Mouse (Mus musculus) retina, adult 2 months (tissue): ENCODE results near the gene Gm13283.
"Not testable (repeated sequence)": the region's sequence is repeated elsewhere in the genome, so short reads cannot be mapped to it uniquely, and the experiment has no call there.

ENCODE experiments used
- DNase-seq: peaks from one replicate; pipeline ENCODE4 v3.0.0-alpha.2; 2012; ENCODE audit warnings: low read depth, low spot score

Gene Gm13283

DNA sequence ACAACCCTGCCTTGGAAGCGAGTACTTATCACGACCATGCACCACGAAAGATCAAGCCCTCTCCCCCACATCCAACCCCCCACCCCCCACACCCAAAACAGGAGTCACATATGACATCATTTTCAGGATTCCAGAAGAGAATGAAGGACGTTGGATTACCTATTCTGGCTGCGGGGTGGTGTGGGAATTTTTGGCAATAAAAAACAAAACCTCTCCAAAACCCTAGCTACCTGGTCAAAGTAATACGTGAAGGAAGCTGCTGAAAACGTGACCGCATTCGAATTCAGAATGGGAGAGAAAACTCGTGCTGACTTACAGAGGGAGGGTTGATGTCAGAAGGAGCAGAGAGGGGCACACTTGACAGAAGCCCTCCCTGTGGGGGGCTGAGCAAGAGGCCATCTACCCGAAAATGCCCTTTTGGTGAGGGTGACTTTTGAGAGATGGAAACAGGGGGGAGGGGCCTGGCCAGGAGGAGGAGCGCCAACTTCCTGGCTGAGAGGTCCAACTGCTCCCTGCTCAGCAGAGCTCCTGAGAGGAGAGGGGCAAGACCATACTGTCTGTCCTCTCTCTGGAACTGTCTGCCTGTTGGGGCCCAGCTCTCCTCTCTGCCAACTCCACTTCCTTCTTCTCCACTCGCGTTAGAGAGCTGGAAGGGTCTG is at the start of gene Gm13283:
Gene Gm13283 (plus strand): TSS at position 510 of the 659 bp plus-strand sequence.
- DNase-seq: not testable (repeated sequence)

DNA sequence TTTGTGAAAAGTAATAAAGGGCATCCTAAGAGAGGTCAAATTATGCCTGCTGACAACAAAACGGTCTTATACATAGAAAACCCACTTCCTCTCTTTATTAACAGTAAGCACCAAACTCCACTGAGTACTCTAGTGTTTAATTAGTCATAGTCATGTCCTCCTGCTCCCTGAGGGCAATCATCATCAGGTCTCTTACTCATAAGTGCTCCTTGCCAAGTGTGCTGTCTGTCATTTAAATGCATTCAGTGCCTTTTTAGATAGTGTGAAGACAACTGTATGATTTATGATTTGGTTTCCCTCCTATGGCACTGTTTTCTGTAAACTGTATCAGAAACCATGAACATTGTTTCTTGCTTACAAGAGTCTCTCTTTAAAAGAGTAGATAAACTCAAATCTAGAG is 45.6 kb upstream of the Gm13283 start:
- DNase-seq: no peak

DNA sequence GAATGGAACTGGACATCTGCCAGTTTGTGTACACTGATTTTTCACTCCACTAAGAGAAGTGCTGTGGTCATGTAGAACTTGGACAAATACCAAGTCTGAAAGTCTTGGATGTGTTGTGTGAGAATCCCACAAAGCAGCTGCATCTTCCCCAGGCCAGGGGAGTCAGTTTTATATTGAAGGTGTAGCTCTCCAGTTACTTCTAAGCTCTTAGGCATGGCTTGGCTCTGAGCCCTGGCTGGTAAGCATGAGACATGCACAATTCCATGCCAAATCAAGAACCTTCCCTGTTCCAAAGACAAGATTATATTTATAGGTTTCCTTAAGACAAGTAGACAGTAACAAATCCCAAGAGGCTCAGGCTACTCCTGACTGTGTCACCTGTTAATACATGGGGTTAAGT is 44.9 kb upstream of the Gm13283 start:
- DNase-seq: no peak

DNA sequence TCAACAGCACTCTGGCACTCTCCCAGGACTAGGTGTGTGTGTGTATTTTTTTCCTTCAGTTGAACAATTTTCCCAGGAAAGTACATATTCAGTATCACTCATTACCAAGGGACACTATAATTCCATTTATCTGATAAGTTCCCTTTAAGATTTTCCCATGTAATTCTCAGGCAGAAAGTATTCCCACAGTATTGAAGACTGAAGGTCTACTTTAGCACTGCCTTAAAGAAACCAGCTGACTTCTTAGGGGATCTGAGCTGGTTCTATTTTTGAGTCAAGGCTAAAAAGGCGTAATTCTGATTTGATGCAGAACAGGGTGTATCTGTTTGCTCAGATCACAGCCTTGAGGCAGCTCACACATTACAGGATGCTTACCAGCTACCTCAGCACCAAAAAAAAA is 41.2 kb upstream of the Gm13283 start:
- DNase-seq: no peak

DNA sequence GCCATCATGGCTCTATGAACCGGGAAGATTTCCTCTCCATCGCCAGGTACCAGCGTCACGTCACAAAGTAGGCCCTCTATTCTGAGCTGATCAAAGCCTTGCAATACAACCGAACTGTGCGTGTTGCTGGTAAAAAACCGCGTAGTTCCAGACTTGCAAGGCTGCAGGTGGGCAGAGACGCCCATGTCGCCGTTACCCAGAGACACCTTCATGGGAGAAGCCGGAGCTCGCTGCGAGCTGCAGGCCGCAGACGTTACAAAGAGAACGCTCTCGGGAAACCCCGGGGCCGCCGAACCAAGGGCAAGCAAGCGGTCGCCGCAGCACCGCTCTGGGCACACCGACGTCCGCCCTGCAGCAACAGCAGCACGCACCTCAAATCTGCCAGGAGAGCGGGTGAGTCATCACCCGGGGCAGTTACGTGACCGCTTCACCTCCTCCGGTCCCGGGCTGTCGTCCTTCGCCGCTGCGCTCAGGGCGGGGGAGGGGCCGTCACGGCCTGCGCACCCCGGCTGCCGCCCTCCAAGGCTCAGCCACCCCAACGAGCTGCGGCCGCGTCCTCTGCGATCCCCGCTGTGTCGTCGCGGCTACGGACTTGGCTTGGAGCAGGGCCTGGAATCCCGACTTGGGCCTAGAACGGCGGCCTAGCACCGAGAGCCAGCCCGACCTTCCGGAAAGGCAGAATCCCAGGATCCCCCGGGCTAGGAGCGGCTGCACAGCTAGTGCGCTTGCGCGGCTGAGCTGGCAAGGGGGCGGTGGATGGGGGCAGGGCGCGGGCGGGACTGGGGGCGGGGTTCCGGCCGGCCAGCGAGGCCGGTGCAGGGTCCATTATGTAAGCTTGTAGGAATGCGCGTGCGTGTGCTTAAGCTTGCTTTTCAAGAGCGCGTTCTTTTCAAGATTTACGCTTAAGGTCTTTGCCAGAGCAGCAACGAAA is 37.9 kb upstream of the Gm13283 start, which contains the start of the genes Gm26566 and Klhl9:
Gene Gm26566 (plus strand): TSS at position 15 of the 931 bp plus-strand sequence.
Gene Klhl9 (minus strand): TSS at position 675 of the 931 bp plus-strand sequence.
- DNase-seq: peak; percentile 87

DNA sequence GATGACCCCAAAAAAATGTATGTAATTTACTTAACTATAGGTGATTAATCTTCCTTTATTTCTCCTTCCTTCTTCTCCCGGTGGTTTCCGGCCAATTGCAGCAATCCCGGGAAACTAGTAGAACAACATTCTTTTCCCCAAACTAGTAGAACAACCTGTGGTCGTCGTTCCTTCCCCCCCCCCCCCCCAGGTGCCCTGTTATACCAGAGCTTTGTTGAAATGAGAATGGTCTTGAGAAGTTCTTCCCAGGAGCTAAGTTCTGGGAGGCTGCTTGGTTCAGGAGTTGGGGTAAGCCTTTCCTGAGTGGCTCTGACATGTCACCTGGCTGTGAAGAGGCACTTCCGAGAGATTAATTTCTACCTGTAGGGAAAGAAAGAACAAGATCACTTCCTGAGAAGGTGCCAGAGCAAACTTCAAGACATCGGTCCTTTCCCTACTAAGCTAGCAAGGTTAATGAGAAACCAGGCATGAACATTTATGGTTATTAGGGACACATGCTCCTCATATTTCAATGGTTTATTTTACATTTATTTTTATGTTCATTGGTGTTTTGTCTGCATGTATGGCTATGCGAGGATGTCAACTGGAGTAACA is 36.3 kb upstream of the Gm13283 start:
- DNase-seq: no peak

DNA sequence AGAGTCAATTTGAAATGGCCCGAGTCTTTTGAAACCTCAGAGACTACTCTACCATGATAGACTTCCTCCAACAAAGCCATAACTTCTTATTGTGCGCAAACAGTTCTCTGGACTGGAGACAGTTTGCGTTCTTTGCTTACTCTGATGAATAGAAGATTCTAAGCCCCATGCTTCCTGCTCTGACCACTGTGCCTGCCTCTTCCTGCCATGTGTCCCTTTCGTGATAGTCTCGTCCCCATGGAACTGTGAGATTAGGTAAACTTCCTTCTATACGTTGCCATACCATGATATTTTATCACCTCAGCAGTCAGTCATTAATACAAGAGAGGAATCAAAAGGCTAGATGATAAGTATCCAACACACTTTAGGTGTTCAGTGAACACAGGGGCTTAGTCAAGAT is 33.2 kb upstream of the Gm13283 start:
- no peak for DNase-seq

DNA sequence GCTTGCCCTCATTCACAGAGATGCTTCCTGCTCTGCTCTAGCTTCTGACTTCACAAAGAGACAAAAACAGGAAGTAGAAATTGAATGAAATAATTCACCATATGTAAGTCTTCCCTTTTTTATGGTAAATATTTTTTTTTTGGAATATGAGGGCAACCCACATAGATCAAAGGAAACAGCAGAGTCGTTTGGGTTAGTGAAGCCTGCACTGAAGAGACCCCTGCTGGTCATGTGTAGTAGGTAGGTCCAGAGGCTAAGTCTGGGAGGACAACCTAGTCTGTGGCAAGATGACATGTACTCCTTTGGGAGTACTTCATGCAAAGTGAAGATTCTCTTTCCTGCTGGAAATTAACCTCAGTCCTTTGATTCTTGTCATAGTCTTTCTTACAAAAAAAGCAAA is 32.6 kb upstream of the Gm13283 start:
- no peak for DNase-seq

DNA sequence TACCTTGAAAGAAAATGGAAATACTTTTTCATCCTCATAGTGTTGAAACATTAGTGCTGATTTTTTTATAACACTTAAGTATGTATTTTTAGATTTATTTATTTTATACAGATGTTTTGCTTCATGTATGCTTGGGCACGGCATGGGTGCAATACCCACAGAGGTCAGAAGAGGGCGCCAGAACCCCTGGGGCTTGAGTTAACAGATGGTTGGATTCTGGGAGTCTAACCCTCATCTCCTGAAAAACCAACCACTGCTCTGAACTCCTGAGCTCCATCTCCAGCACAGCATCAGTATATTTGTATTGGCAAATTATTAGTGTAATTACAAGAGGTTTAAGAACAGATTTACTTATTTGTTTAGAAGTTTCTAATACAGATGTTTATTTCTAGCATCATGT is 21.4 kb upstream of the Gm13283 start:
- DNase-seq: peak; percentile 36

DNA sequence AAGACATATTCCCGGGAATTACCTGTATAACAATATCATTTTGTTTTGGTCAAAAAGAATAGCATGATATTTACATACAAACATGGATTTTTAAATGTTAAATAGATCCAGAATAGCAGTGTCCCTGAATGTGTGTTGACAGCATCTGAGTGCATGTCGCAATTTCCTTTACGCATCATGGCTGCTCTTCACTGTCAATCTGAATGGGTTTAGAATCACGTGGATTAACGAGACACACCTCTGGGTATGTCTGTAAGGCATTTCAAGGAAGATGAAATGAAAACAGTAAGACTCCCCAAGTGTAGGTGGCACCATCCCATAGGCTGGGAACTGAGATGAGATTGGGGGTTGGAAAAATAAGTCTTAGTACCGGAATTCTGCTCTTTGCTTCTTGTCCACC is 20.9 kb upstream of the Gm13283 start:
- no peak for DNase-seq

DNA sequence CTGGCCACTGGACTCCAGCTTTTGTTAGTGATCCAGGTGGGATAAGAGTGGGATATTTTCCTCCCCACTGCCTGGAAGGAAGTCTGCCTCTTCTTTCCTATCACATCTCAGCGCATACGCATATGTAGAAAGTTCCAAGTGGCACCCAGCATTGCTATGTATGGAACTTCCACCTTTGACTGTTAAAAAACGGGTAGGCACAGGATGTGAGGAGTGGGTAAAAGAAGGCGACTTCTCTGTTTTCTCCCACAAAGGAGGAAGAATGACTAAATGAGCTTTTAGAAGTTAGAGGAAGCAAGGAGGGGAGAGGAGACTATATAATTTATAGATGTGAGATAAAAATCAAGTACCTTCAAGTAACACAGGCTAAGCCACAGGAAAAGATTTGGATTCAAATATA is 18.5 kb upstream of the Gm13283 start:
- DNase-seq: no peak

DNA sequence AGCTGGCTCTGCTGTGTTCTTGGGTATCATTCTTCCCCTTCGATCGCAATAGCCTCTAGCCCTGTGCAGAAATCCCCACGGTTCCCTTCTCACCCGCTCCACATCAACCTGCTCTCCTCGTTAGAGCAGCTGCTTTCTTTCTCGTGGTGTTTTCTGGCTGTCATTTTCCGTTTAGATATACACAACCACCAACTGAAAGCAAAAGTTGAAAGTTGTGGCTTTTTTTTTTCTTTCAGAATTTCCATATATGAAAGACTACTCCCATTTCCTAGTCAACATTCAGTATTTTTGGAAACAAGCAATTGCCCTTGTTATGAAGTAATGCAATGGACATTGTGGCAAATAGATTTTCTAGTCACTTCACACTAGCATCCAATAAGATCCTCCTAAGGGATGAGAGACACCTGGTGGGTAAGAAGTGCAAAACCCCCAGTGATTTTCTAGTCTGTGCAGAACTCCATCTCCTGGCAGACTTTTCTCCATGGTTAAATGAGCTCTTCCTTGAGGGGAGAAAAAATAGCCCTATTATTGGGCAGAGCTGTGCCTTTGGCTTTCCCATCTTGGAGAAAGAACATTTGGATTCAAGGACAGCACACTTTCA is 17.0 kb upstream of the Gm13283 start:
- DNase-seq: no peak

DNA sequence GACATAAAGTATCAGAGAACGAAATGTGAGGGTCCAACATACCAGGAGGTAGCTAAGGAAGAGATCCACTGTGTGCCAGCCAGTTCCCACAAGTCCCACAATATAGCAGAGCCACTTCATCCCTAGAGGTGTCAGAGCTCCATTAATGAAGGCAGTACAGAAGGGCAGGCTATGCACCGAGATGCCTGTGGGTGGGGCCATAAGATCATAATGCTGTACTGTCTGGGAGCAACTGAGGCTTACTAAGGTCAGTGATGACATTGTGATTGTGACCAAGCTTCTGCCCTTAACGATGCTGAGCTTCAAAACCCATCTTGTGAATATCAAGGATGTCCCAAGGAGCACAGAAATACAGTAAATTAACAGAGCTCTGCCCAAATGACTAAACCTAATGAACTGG is 15.7 kb upstream of the Gm13283 start:
- no peak for DNase-seq

DNA sequence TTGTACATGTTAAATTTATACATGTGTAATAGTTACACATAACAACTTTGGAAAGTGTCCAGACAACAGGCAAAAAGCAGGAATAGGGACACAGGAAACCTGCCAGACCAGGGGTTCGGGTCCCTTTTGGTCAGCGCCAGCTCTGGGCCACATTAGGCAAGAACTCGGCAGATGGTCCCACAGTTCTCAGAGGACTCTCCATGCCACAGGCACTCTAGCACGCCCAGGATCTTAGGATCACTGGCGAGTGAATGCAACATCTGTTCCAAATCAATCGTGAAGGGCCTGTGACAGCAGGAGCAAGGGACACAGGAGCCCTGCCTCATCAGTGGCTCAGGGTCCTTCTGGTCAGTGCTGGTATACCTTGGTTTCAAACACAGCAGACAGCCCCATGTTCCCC is 10.0 kb upstream of the Gm13283 start:
- DNase-seq: no peak

DNA sequence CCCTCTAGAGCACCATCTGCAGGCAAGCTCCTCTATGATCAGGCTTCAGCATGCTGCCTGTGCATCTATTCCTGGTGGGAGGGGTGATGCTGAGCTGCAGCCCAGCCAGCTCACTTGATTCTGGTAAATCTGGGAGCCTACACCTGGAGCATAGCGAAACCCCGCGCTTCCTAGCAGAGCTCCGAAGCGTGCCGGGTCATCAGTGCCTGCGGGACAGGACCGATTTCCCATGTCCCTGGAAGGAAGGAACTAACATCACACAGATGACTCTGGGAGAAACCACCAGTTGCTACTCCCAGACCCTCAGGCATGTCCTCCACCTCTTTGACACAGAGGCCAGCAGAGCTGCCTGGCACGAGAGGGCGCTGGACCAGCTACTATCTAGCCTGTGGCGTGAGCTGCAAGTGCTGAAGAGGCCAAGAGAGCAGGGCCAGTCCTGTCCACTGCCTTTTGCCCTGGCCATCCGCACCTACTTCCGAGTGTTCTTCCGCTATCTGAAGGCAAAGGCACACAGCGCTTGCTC is 5.0 kb upstream of the Gm13283 start, which contains the start of gene Gm13271:
Gene Gm13271 (plus strand): TSS at position 51 of the 523 bp plus-strand sequence.
- not testable (repeated sequence) for DNase-seq

DNA sequence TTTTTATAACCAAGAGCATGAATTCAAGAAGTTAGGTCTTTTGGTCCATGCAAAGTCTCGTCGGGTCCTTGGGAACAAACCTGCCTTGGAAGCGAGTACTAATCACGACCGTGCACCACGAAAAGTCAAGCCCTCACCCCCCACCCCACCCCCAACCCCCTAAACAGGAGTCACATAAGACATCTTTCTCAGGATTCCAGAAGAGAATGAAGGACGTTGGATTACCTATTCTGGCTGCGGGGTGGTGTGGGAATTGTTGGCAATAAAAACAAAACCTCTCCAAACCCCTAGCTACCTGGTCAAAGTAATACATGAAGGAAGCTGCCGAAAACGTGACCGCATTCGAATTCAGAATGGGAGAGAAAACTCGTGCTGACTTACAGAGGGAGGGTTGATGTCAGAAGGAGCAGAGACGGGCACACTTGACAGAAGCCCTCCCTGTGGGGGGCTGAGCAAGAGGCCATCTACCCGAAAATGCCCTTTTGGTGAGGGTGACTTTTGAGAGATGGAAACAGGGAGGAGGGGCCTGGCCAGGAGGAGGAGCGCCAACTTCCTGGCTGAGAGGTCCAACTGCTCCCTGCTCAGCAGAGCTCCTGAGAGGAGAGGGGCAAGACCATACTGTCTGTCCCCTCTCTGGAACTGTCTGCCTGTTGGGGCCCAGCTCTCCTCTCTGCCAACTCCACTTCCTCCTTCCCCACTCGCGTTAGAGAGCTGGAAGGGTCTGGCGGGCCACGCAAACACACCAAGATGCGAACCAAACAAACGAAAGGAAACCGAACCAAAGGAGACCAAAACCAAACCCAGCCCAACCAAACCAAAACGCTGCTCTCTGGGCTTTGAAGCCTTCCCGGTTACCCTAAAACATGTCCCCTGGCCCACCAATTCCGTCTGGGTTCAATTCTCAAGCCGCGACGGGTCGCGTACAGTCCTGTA is 3.1 kb upstream of the Gm13283 start:
- DNase-seq: not testable (repeated sequence)

DNA sequence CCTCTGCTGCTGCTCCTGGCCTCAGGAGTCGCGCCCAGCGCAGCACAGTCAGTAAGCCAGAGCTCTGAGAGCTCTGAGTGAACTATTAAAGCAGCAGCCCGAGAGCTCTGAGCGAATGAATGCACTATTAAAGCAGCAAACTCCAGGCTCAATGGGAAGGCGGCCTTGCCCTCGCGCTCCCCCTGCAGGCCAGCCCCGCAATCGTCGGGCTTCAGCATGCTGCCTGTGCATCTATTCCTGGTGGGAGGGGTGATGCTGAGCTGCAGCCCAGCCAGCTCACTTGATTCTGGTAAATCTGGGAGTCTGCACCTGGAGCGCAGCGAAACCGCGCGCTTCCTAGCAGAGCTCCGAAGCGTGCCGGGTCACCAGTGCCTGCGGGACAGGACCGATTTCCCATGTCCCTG is 2.3 kb upstream of the Gm13283 start:
- DNase-seq: peak; percentile 60

DNA sequence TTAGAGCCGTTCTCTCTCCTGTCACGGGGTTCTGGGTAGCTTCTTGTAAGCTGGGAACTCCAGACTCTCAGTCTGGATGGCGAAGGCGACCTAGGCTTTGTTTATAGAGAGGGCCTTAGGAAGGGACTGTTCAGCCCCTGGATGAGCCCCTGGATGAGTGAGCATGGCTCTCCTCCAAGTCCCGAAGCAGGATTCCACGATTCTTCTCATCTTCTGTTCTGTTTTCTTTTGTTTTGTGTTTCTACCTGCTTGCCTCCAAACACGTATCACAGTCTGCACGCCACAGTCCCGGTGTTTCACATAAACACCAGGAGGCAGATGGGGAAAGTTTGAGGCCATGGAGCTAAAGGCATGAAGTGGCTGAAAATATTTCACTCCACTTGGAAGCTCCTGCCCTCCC is 1.2 kb upstream of the Gm13283 start:
- not testable (repeated sequence) for DNase-seq

DNA sequence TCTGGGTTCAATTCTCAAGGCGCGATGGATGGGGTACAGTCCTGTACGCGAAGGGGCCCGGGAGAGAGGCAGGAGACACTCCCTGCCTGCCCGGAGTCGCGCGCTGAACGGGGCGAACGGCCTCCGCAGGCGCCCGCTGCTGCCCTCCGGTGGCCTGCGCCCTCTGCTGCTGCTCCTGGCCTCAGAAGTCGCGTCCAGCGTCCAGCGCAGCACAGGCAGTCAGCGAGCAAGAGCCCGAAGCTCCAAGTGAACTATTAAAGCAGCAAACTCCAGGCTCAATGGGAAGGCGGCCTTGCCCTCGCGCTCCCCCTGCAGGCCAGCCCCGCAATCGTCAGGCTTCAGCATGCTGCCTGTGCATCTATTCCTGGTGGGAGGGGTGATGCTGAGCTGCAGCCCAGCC is 512 bp downstream of the Gm13283 start:
- peak; percentile 38 for DNase-seq

DNA sequence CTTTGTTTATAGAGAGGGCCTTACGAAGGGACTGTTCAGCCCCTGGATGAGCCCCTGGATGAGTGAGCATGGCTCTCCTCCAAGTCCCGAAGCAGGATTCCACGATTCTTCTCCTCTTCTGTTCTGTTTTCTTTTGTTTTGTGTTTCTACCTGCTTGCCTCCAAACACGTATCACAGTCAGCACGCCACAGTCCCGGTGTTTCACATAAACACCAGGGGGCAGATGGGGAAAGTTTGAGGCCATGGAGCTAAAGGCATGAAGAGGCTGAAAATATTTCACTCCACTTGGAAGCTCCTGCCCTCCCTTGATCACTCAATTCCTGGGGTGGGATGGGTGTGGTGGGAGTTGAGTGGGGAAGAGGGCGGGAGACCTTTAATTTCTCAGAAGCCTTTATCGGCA is 1.9 kb downstream of the Gm13283 start:
- not testable (repeated sequence) for DNase-seq
